Mouse (Mus musculus) megakaryocyte, embryonic 14.5 days (primary cell): ENCODE data around the gene Nfil3.

ENCODE experiments used
- FLI1 ChIP-seq: IDR thresholded peaks from 2 replicates; pipeline ENCODE4 v1.6.1; 2012; ENCODE audit warnings: low read length, inconsistent platforms, mixed read lengths
- GATA1 ChIP-seq: IDR thresholded peaks from 3 replicates; pipeline ENCODE4 v1.6.1; 2012; ENCODE audit warnings: mixed read lengths, low read length, inconsistent platforms, borderline replicate concordance

DNA sequence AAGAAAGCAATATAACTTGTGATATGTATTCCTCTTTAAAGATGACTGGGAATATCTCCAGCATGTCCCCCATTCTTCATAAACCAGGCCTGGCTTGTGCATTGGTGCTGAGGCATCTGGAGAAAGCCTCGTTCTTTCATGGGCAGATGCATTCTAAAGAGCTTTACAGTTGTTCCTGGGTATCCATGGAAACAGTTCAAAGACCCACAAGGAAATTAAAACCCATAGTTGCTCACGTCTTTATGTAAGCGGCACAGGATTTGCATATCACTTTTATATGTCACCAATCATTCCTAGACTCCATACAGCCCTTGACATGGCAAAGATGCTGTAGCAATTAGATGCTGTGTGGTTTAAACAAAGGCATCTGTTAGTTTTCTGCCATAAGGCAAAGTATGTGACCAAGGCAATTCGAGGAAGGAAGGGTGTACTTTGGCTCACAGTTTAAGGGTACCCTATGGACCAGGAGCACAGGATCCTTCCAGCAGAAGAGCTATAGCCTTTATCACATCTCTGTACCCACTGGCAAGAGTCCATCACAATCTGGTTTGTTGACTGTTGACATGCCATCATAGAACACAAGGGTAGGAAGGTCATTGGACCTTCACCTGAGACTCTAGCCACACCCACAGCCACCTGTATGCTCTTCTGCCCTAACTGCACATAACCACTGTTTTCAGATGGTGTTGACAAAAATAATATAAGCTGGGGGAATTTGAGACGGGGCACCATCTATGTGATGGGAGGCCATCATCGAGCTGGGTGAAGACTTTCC lies 26.9 kb downstream of the Nfil3 start:
- TF ChIP-seq GATA1 (no peak), FLI1 (no peak)
